In genomic region chr2:6352541-6352971, GRCm38 (mm10) we compare ENCODE assay signal across 8 mouse cellular contexts. TPM values are rescaled to one million over a fixed set of nuclear protein-coding genes. Genes with fewer than 3 reads are reported as not detected.
DNase-seq lines count a peak whose midpoint lies in the region; ATAC-seq lines count a peak whose summit lies in the region.

No protein-coding gene starts in this region.

- no peak for ATAC-seq in hindbrain, embryonic 15.5 days (ENCODE audit: low FRiP score, low read depth)
- ATAC-seq in lung, embryonic 15.5 days (ENCODE audit: borderline replicate concordance, extremely low read depth, low FRiP score, low TSS enrichment) = no peak

- H3K4me2 ChIP-seq in hindbrain, embryonic 15.5 days = peak overlapping the region; percentile 25
- peak overlapping the region; percentile 26; the same call in 1 of the 2 replicates for H3K4me2 ChIP-seq in lung, embryonic 15.5 days

- no peak overlapping the region for H3K27ac ChIP-seq in hindbrain, embryonic 15.5 days (replicated peaks)
- no peak overlapping the region for H3K27ac ChIP-seq in lung, embryonic 15.5 days

- H3K4me1 ChIP-seq in hindbrain, embryonic 15.5 days (replicated peaks) = peaks cover 27% of the 10 kb centered on the region
- peaks cover 46% of the 10 kb centered on the region for H3K4me1 ChIP-seq in lung, embryonic 15.5 days

- no peaks in the 10 kb centered on the region for H3K9me3 ChIP-seq in hindbrain, embryonic 15.5 days
- H3K9me3 ChIP-seq in lung, embryonic 15.5 days = no peaks in the 10 kb centered on the region

- 56% methylated on average over 14 of the region's 14 CpGs for WGBS in hindbrain, embryonic 15.5 days
- 33% methylated on average over 14 of the region's 14 CpGs for WGBS in lung, embryonic 15.5 days

- peak; percentile 15 to 22 for DNase-seq in heart, adult 18-20 months
- DNase-seq in heart, adult 8-10 months (ENCODE audit: low spot score) = no peak
- peak; percentile 66 for DNase-seq in brain, adult 2 months (ENCODE audit: low read depth, low spot score)
- peak; percentile 40 for DNase-seq in splenic B cell, adult 2 months (ENCODE audit: low read depth, low spot score)
- no peak for DNase-seq in cerebellum, postnatal 25 days
- no peak for DNase-seq in left cerebral cortex, postnatal 25 days (ENCODE audit: low spot score in 2 of 2)

- no peak overlapping the region for H3K4me3 ChIP-seq in hindbrain, embryonic 15.5 days
- H3K4me3 ChIP-seq in lung, embryonic 15.5 days = no peak overlapping the region

- no peaks in the 10 kb centered on the region for H3K36me3 ChIP-seq in hindbrain, embryonic 15.5 days
- H3K36me3 ChIP-seq in lung, embryonic 15.5 days = no peaks in the 10 kb centered on the region
- no peaks in the 10 kb centered on the region for H3K36me3 ChIP-seq in splenic B cell, adult 2 months (ENCODE audit: control insufficient read depth, insufficient read depth, low read length, poor library complexity, severe bottlenecking)

- H3K9ac ChIP-seq in hindbrain, embryonic 15.5 days = no peak overlapping the region
- H3K9ac ChIP-seq in lung, embryonic 15.5 days = peak overlapping the region; percentile 13; the same call in 1 of the 2 replicates

- no peaks in the 10 kb centered on the region for H3K27me3 ChIP-seq in hindbrain, embryonic 15.5 days
- H3K27me3 ChIP-seq in lung, embryonic 15.5 days = no peaks in the 10 kb centered on the region
- H3K27me3 ChIP-seq in splenic B cell, adult 2 months (ENCODE audit: control insufficient read depth, insufficient read depth, low read length, poor library complexity, severe bottlenecking) = no peaks in the 10 kb centered on the region

- intact Hi-C loops in left cerebral cortex, postnatal 25 days (cut with DNase I) = no loop called here

RNA-seq across cellular contexts. Expression of gene Usp6nl, which starts 30.1 kb away (rescaled TPM):
- 1 to 10 TPM; 6.2 to 6.6 TPM for total RNA-seq in heart, adult 18-20 months (2021)
- 1 to 10 TPM; 5.1 to 6.8 (median 5.5) TPM for total RNA-seq in heart, adult 8-10 months (2022)
- polyA plus RNA-seq in hindbrain, embryonic 15.5 days (2015; fragmentation: Nextera tagmentation; extraction: Ambion mirVana) = 6.6 and 6.8 TPM in 2 replicates
- 12.4 and 13.0 TPM in 2 replicates for polyA plus RNA-seq in lung, embryonic 15.5 days (2015; fragmentation: Nextera tagmentation; extraction: Ambion mirVana)
- total RNA-seq in left cerebral cortex, postnatal 25 days (2021) = 10 to 100 TPM; 19.5 to 21.5 TPM

Comparison
In these comparisons a context has a peak if more than half of its experiments do, and no peak if none do; other contexts are left out.
1. DNase-seq: peak in heart, adult 18-20 months (2 of 2), brain, adult 2 months (single experiment) and splenic B cell, adult 2 months (single experiment); none in heart, adult 8-10 months (single experiment), cerebellum, postnatal 25 days (0 of 2) and left cerebral cortex, postnatal 25 days (0 of 2).